9 mouse cellular contexts compared by ENCODE assay signal in genomic region chr13:84613004-84613403, GRCm38 (mm10).
A peak's percentile ranks its signal among the peaks of the same experiment; 100 is the strongest.
DNase-seq lines count a peak whose midpoint lies in the region; ATAC-seq and TF ChIP-seq lines count a peak whose summit lies in the region.
"Had no signal": no experiment of that assay in that cellular context is flagged by ENCODE, and none has a peak within 500 bp of the region (broad histone marks: within the 10 kb centered on the region; RNA-seq: fewer than 3 reads in every experiment).

No protein-coding gene starts in this region.

- peaks cover 5% of the 10 kb centered on the region; the same call in 1 of the 2 replicates for H3K4me1 ChIP-seq in heart, embryonic 15.5 days (replicated peaks)
- peaks cover 4% of the 10 kb centered on the region; the same call in 1 of the 2 replicates for H3K4me1 ChIP-seq in hindbrain, embryonic 13.5 days (replicated peaks)
- H3K4me1 ChIP-seq in stomach, postnatal 0 days (replicated peaks; ENCODE audit: control insufficient read depth, insufficient read depth): no peaks in the 10 kb centered on the region

- no peak overlapping the region for H3K9ac ChIP-seq in heart, embryonic 15.5 days
- no peak overlapping the region for H3K9ac ChIP-seq in hindbrain, embryonic 13.5 days
- H3K9ac ChIP-seq in stomach, postnatal 0 days (ENCODE audit: low read length): no peak overlapping the region

- no peak overlapping the region for H3K27ac ChIP-seq in heart, embryonic 15.5 days
- H3K27ac ChIP-seq in hindbrain, embryonic 13.5 days: peak overlapping the region; percentile 48; the same call in 1 of the 2 replicates
- H3K27ac ChIP-seq in stomach, postnatal 0 days (replicated peaks): no peak overlapping the region

- H3K36me3 ChIP-seq in heart, embryonic 15.5 days: no peaks in the 10 kb centered on the region
- H3K36me3 ChIP-seq in hindbrain, embryonic 13.5 days: no peaks in the 10 kb centered on the region
- no peaks in the 10 kb centered on the region for H3K36me3 ChIP-seq in stomach, postnatal 0 days (ENCODE audit: control insufficient read depth, insufficient read depth, low read length)

- no peaks in the 10 kb centered on the region for H3K9me3 ChIP-seq in heart, embryonic 15.5 days (replicated peaks)
- H3K9me3 ChIP-seq in hindbrain, embryonic 13.5 days: no peaks in the 10 kb centered on the region
- no peaks in the 10 kb centered on the region for H3K9me3 ChIP-seq in stomach, postnatal 0 days (ENCODE audit: control insufficient read depth, low read length)

- no peak overlapping the region for H3K4me3 ChIP-seq in heart, embryonic 15.5 days
- H3K4me3 ChIP-seq in hindbrain, embryonic 13.5 days: no peak overlapping the region
- H3K4me3 ChIP-seq in stomach, postnatal 0 days (ENCODE audit: low read depth, low read length): no peak overlapping the region

- peak; percentile 58 for ATAC-seq in heart, embryonic 15.5 days (replicated peaks; ENCODE audit: insufficient number of reproducible peaks, insufficient read depth, low FRiP score, low read depth)
- 0 out of 2 replicates have a peak, but pooled peaks have one; percentile 57 for ATAC-seq in hindbrain, embryonic 13.5 days (ENCODE audit: low FRiP score)
- no peak for ATAC-seq in stomach, postnatal 0 days (ENCODE audit: low FRiP score, low TSS enrichment)
- ATAC-seq: Patski had no signal

- WGBS in heart, embryonic 15.5 days: 26% methylated on average over 2 of the region's 2 CpGs
- 5% methylated on average over 2 of the region's 2 CpGs for WGBS in hindbrain, embryonic 13.5 days
- WGBS in stomach, postnatal 0 days: 43% methylated on average over 2 of the region's 2 CpGs

- no peaks in the 10 kb centered on the region for H3K27me3 ChIP-seq in heart, embryonic 15.5 days
- no peaks in the 10 kb centered on the region for H3K27me3 ChIP-seq in hindbrain, embryonic 13.5 days
- H3K27me3 ChIP-seq in stomach, postnatal 0 days (ENCODE audit: control insufficient read depth, insufficient read depth, low read length): no peaks in the 10 kb centered on the region
- H3K27me3 ChIP-seq: Patski had no signal

- TF ChIP-seq CTCF in stomach, postnatal 0 days (IDR thresholded peaks at IDR 0.05; ENCODE audit: low read depth): 0 out of 2 replicates have a peak, but pooled peaks have one; percentile 14

- H3K4me2 ChIP-seq in heart, embryonic 15.5 days: no peak overlapping the region
- no peak overlapping the region for H3K4me2 ChIP-seq in hindbrain, embryonic 13.5 days
- no peak overlapping the region for H3K4me2 ChIP-seq in stomach, postnatal 0 days (replicated peaks; ENCODE audit: low read depth)

- no peak for TF ChIP-seq EP300 in stomach, postnatal 0 days (optimal IDR thresholded peaks at IDR 0.05)

- DNase-seq in heart, adult 11 months: no peak
- peak; percentile 35 for DNase-seq in cerebellum, adult 9-10 months
- DNase-seq in lung, postnatal 14 days: peak; percentile 7
- no peak for DNase-seq in stomach, postnatal 0 days (ENCODE audit: low spot score)
- DNase-seq in urinary bladder, adult 2 months (ENCODE audit: low spot score): no peak
- DNase-seq in heart, postnatal 4 days: no peak

Comparison
In these comparisons a context has a peak if more than half of its experiments do, and no peak if none do; other contexts are left out.
1. DNase-seq: peak in cerebellum, adult 9-10 months (single experiment) and lung, postnatal 14 days (single experiment); none in heart, adult 11 months (single experiment), stomach, postnatal 0 days (single experiment), urinary bladder, adult 2 months (single experiment) and heart, postnatal 4 days (single experiment).